Mouse (Mus musculus): ENCODE measurements at regions not wholly inside any gene's neighbourhood (a gene's known extent, or its start where the extent isn't known, plus 50 kb on each side); places are given as distances from the start of the nearest gene placed in this dataset.

GRCm38 (mm10) chr2:172739529-172739928 lies 190.1 kb downstream of the Tfap2c start:
- no peak for TF ChIP-seq CTCF (IDR thresholded peaks at IDR 0.05; ENCODE audit: borderline replicate concordance, insufficient read depth, low read length)
- no peak for TF ChIP-seq POLR2A (IDR thresholded peaks at IDR 0.05; ENCODE audit: low read depth, low read length)
